Mouse (Mus musculus): ENCODE results near the gene Brd2. TPM values are rescaled to one million over a fixed set of nuclear protein-coding genes. Genes with fewer than 3 reads are reported as not detected.

The Brd2 gene
- polyA plus RNA-seq, 1 experiment from 2014 or later: 48.1 TPM

GRCm38 (mm10) chr17:34143033-34143432 is 20.6 kb upstream of the Brd2 start, which contains the start of gene H2-DMb2:
Gene H2-DMb2, plus strand, starts transcription at chr17:34143307.
- no peaks in the 10 kb centered on the region; the same call in 1 of the 2 replicates for H3K27me3 ChIP-seq (ENCODE audit: control insufficient read depth, insufficient read depth, low read length)
- no peak for DNase-seq (ENCODE audit: low spot score)
- 30% methylated on average over 7 of the region's 7 CpGs for WGBS
- H3K4me3 ChIP-seq (ENCODE audit: low read depth, low read length): no peak within 1 kb of the TSS
- no peak within 1 kb of the TSS for H3K9ac ChIP-seq (ENCODE audit: low read length)
- H3K9me3 ChIP-seq (ENCODE audit: control insufficient read depth, low read length): no peaks in the 10 kb centered on the region
- H3K27ac ChIP-seq (replicated peaks): peak within 1 kb of the TSS; percentile 24; the same call in 1 of the 2 replicates
- no peaks in the 10 kb centered on the region for H3K4me1 ChIP-seq (replicated peaks; ENCODE audit: control insufficient read depth, insufficient read depth)
- TF ChIP-seq CTCF (IDR thresholded peaks at IDR 0.05; ENCODE audit: low read depth): no peak
- TF ChIP-seq EP300 (optimal IDR thresholded peaks at IDR 0.05): no peak
- H3K4me2 ChIP-seq (replicated peaks; ENCODE audit: low read depth): no peak within 1 kb of the TSS
- no peak for ATAC-seq (ENCODE audit: low FRiP score, low TSS enrichment)
- H3K36me3 ChIP-seq (ENCODE audit: control insufficient read depth, insufficient read depth, low read length): no peaks in the 10 kb centered on the region

GRCm38 (mm10) chr17:34142456-34143010 is 20.1 kb upstream of the Brd2 start:
- no peaks in the 10 kb centered on the region for H3K9me3 ChIP-seq (ENCODE audit: control insufficient read depth, low read length)
- no peak overlapping the region for H3K4me2 ChIP-seq (replicated peaks; ENCODE audit: low read depth)
- H3K4me1 ChIP-seq (replicated peaks; ENCODE audit: control insufficient read depth, insufficient read depth): no peaks in the 10 kb centered on the region
- no peak overlapping the region for H3K9ac ChIP-seq (ENCODE audit: low read length)
- WGBS: 73% methylated on average over 7 of the region's 7 CpGs
- ATAC-seq (ENCODE audit: low FRiP score, low TSS enrichment) (no peak), DNase-seq (ENCODE audit: low spot score) (no peak)
- H3K36me3 ChIP-seq (ENCODE audit: control insufficient read depth, insufficient read depth, low read length): no peaks in the 10 kb centered on the region
- TF ChIP-seq CTCF (IDR thresholded peaks at IDR 0.05; ENCODE audit: low read depth): no peak
- TF ChIP-seq EP300 (optimal IDR thresholded peaks at IDR 0.05): no peak
- H3K27me3 ChIP-seq (ENCODE audit: control insufficient read depth, insufficient read depth, low read length): no peaks in the 10 kb centered on the region; the same call in 1 of the 2 replicates
- no peak overlapping the region for H3K4me3 ChIP-seq (ENCODE audit: low read depth, low read length)
- H3K27ac ChIP-seq (replicated peaks): peak overlapping the region; percentile 24; the same call in 1 of the 2 replicates

GRCm38 (mm10) chr17:34141448-34141847 is 19.0 kb upstream of the Brd2 start:
- DNase-seq (ENCODE audit: low spot score) (no peak), ATAC-seq (ENCODE audit: low FRiP score, low TSS enrichment) (no peak)
- Histone ChIP-seq H3K36me3 (ENCODE audit: control insufficient read depth, insufficient read depth, low read length) (no peaks in the 10 kb centered on the region), H3K9ac (ENCODE audit: low read length) (no peak overlapping the region), H3K4me1 (replicated peaks; ENCODE audit: control insufficient read depth, insufficient read depth) (no peaks in the 10 kb centered on the region), H3K27ac (replicated peaks) (no peak overlapping the region), H3K4me2 (replicated peaks; ENCODE audit: low read depth) (no peak overlapping the region), H3K27me3 (ENCODE audit: control insufficient read depth, insufficient read depth, low read length) (no peaks in the 10 kb centered on the region; the same call in 1 of the 2 replicates), H3K4me3 (ENCODE audit: low read depth, low read length) (no peak overlapping the region), H3K9me3 (ENCODE audit: control insufficient read depth, low read length) (no peaks in the 10 kb centered on the region)
- WGBS: 55% methylated on average over 4 of the region's 4 CpGs
- TF ChIP-seq EP300 (optimal IDR thresholded peaks at IDR 0.05): no peak
- no peak for TF ChIP-seq CTCF (IDR thresholded peaks at IDR 0.05; ENCODE audit: low read depth)

DNA sequence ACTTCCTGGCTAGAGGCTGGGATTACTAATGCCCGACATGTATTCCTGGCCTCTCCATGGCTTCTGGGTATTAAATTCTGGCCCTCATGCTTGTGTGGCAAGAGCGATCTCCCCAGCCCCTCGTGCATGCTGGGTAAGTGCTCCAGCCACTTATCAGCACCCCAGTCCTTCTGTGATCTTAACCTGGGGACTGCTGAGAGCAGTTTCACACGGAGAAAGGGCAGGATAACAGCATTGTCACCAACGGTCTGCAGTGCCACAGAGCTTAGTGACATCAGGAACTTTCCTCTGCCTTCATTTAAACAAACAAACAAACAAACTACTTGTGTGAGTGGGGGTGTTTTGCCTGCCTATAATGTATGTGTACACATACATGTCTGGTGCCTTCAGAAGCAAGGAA is 17.8 kb upstream of the Brd2 start:
- Histone ChIP-seq H3K9me3 (ENCODE audit: control insufficient read depth, low read length) (no peaks in the 10 kb centered on the region), H3K27me3 (ENCODE audit: control insufficient read depth, insufficient read depth, low read length) (no peaks in the 10 kb centered on the region; the same call in 1 of the 2 replicates), H3K4me1 (replicated peaks; ENCODE audit: control insufficient read depth, insufficient read depth) (peaks cover 2% of the 10 kb centered on the region; the same call in 1 of the 2 replicates), H3K9ac (ENCODE audit: low read length) (no peak overlapping the region), H3K36me3 (ENCODE audit: control insufficient read depth, insufficient read depth, low read length) (no peaks in the 10 kb centered on the region), H3K4me3 (ENCODE audit: low read depth, low read length) (no peak overlapping the region), H3K4me2 (replicated peaks; ENCODE audit: low read depth) (no peak overlapping the region), H3K27ac (replicated peaks) (no peak overlapping the region)
- ATAC-seq (ENCODE audit: low FRiP score, low TSS enrichment) (no peak), DNase-seq (ENCODE audit: low spot score) (no peak)
- no peak for TF ChIP-seq EP300 (optimal IDR thresholded peaks at IDR 0.05)
- WGBS: 12% methylated on average over 5 of the region's 5 CpGs

GRCm38 (mm10) chr17:34139416-34139815 is 17.0 kb upstream of the Brd2 start:
- ATAC-seq (ENCODE audit: low FRiP score, low TSS enrichment): no peak
- Histone ChIP-seq H3K27me3 (ENCODE audit: control insufficient read depth, insufficient read depth, low read length) (no peaks in the 10 kb centered on the region; the same call in 1 of the 2 replicates), H3K27ac (replicated peaks) (no peak overlapping the region), H3K36me3 (ENCODE audit: control insufficient read depth, insufficient read depth, low read length) (no peaks in the 10 kb centered on the region), H3K9ac (ENCODE audit: low read length) (no peak overlapping the region), H3K9me3 (ENCODE audit: control insufficient read depth, low read length) (no peaks in the 10 kb centered on the region), H3K4me1 (replicated peaks; ENCODE audit: control insufficient read depth, insufficient read depth) (peaks cover 2% of the 10 kb centered on the region; the same call in 1 of the 2 replicates), H3K4me2 (replicated peaks; ENCODE audit: low read depth) (peak overlapping the region; percentile 59), H3K4me3 (ENCODE audit: low read depth, low read length) (peak overlapping the region; percentile 27)
- WGBS: 4% methylated on average over 16 of the region's 16 CpGs
- TF ChIP-seq CTCF (IDR thresholded peaks at IDR 0.05; ENCODE audit: low read depth): no peak
- no peak for TF ChIP-seq EP300 (optimal IDR thresholded peaks at IDR 0.05)
- no peak for DNase-seq (ENCODE audit: low spot score)

DNA sequence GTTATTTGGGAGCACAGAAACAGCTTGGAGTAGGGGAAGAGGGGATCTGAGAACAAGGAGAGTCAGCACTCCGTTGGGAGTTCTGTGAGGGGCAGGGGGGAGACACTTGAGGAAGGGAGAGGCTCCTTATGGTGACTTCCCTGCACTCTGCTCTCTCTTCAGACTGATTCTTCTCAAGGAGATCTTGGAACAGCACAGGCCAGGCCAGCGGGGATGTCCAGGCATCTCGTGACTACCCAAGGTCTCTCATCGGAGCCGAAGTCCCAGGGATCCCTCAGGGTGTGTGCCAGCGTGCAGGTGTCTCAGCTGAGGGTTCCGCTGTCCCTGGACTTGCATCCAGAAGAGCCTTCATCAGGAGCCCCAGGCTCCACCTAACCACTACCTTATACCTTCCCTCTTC is 16.2 kb upstream of the Brd2 start:
- Histone ChIP-seq H3K27me3 (ENCODE audit: control insufficient read depth, insufficient read depth, low read length) (no peaks in the 10 kb centered on the region; the same call in 1 of the 2 replicates), H3K4me2 (replicated peaks; ENCODE audit: low read depth) (no peak overlapping the region), H3K4me3 (ENCODE audit: low read depth, low read length) (no peak overlapping the region), H3K27ac (replicated peaks) (no peak overlapping the region), H3K36me3 (ENCODE audit: control insufficient read depth, insufficient read depth, low read length) (no peaks in the 10 kb centered on the region), H3K9me3 (ENCODE audit: control insufficient read depth, low read length) (no peaks in the 10 kb centered on the region), H3K9ac (ENCODE audit: low read length) (no peak overlapping the region), H3K4me1 (replicated peaks; ENCODE audit: control insufficient read depth, insufficient read depth) (peaks cover 2% of the 10 kb centered on the region; the same call in 1 of the 2 replicates)
- ATAC-seq (ENCODE audit: low FRiP score, low TSS enrichment) (no peak), DNase-seq (ENCODE audit: low spot score) (no peak)
- 78% methylated on average over 7 of the region's 7 CpGs for WGBS
- TF ChIP-seq EP300 (optimal IDR thresholded peaks at IDR 0.05): no peak
- no peak for TF ChIP-seq CTCF (IDR thresholded peaks at IDR 0.05; ENCODE audit: low read depth)
